Mouse (Mus musculus) spleen, postnatal 0 days (tissue): ENCODE data around the gene Sp110. TPM values are rescaled to one million over a fixed set of nuclear protein-coding genes. Genes with fewer than 3 reads are reported as not detected.

Source experiments
- polyA plus RNA-seq: library from polyadenylated mRNA; unstranded; fragments of >200 nt; fragmentation: Nextera tagmentation; extraction: Ambion mirVana; gene quantifications from 2 replicates; pipeline ENCODE4 v1.2.1, GENCODE M21; 2015

Gene Sp110
- 19.8 and 28.8 TPM in 2 replicates for polyA plus RNA-seq

DNA sequence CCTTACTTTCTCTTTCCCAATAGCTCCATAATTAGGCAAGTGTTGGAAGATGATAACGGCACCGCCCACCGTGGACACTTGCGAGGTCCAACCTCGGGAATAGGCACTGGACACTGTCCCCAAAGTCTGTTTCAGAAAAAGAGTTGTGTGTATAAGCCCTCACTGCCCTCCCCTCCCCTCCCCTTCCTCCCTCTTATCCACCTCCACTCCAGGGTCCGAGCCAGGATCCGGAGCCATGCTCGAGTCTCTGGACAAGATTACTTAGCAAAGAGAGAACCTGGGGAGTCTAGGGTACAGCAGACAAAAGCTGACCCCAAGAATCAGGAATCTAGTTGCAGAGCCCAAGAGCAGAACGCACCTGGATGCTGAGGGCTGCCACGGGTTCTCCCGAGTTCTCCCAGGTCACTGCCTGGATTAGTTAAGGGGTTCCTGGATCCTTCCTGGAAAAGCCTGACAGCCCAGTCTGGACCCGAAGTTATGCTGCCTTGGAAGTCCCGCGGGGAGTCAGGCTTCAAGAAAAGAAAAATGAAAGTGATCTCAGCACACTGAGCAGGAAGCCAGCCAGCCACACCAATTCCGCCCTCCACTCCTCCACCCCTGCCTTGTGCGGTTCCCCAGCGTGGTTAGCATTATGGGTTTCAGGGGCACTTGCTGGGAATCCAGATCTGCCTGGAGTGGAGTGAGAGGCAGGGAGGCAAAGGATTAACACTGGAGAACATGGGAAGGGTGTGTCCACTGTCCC lies at the start of gene Sp110:
Gene Sp110 (minus strand): TSS at position 547 of the 742 bp plus-strand sequence.

DNA sequence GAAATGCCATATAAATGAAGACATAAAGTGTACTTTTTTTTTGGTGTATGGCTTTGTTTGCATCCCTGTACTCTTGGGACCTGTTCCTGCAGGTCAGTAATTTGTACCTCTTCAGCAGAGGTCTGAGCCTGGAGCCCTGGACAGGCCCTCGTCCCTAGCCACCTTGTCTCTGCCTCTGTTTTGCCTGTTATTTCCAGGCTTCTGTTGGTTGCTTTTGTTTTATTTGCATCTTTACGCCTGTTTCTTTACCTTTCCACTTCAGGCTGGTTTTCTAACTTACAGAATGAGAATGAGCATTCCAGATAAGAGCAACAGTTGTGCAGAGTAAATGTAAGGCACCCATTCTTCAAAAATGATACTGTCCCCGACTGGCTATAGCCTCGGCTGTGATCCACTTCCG lies 1.5 kb upstream of the Sp110 start, which contains the start of gene Sp140:
Gene Sp140 (plus strand): TSS at position 301 of the 400 bp plus-strand sequence.

DNA sequence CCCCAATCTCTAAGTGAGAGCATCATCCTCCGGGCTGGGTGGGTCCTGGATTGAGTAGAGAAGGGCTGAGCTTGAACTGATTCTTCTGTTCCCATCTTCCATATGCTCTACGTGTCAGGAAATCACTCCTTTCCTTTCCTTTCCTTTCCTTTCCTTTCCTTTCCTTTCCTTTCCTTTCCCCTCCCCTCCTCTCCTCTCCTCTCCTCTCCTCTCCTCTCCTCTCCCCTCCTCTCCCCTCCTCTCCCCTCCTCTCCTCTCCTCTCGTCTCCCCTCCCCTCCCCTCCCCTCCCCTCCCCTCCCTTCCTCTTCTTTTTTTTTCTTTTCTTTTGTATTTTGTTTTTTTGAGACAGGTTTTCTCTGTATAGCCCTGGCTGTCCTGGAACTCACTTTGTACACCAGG lies 23.2 kb downstream of the Sp110 start, which contains the start of gene G530012D18Rik:
Gene G530012D18Rik (plus strand): TSS at position 301 of the 400 bp plus-strand sequence.

Other genes with a start within 250 kb of the Sp110 start
- gene G530012D18Rik, start 23.1 kb downstream of the Sp110 start, polyA plus RNA-seq = not detected in 2 replicates
- gene Sp140, start 1.6 kb upstream of the Sp110 start, polyA plus RNA-seq = 15.0 and 17.0 TPM in 2 replicates
- gene Sp100, start 51.2 kb upstream of the Sp110 start, polyA plus RNA-seq = 18.7 and 24.7 TPM in 2 replicates
- 9.0 and 11.9 TPM in 2 replicates for gene A630001G21Rik, start 179.8 kb upstream of the Sp110 start, polyA plus RNA-seq
- gene Cab39, start 194.6 kb upstream of the Sp110 start, polyA plus RNA-seq = 20.7 and 23.5 TPM in 2 replicates